Mouse (Mus musculus) heart, embryonic 12.5 days (tissue): ENCODE measurements around the gene Heyl. TPM values are rescaled to one million over a fixed set of nuclear protein-coding genes. Genes with fewer than 3 reads are reported as not detected.

Experiments used
- ATAC-seq: fragments of 200-750 bp; cut with Nextera tagmentation; 2 replicates; pipeline ENCODE4 v1.8.0; 2017; ENCODE audit warnings: moderate TSS enrichment, moderate library complexity; ENCODE audit not compliant: insufficient number of reproducible peaks, low FRiP score
- H3K27ac ChIP-seq: fragments of 300-500 bp; sonication (generic); 2 replicates; pipeline ENCODE4 v1.5.1; 2016; ENCODE audit warnings: mild to moderate bottlenecking, moderate library complexity; ENCODE audit not compliant: poor library complexity, severe bottlenecking
- H3K27me3 ChIP-seq: fragments of 300-500 bp; sonication (generic); replicated peaks from 2 replicates; pipeline ENCODE4 v1.6.1; 2016; ENCODE audit warnings: mild to moderate bottlenecking, moderate library complexity
- H3K36me3 ChIP-seq: fragments of 300-500 bp; sonication (generic); 2 replicates; pipeline ENCODE4 v1.6.1; 2016; ENCODE audit warnings: mild to moderate bottlenecking, moderate library complexity
- H3K4me1 ChIP-seq: fragments of 300-500 bp; sonication (generic); replicated peaks from 2 replicates; pipeline ENCODE4 v1.6.1; 2016; ENCODE audit warnings: mild to moderate bottlenecking
- H3K4me2 ChIP-seq: fragments of 300-500 bp; sonication (generic); 2 replicates; pipeline ENCODE4 v1.6.1; 2016; ENCODE audit warnings: mild to moderate bottlenecking, moderate library complexity
- H3K4me3 ChIP-seq: fragments of 300-500 bp; sonication (generic); 2 replicates; pipeline ENCODE4 v1.5.1; 2016; ENCODE audit warnings: mild to moderate bottlenecking
- H3K9ac ChIP-seq: fragments of 300-500 bp; sonication (generic); 2 replicates; pipeline ENCODE4 v1.6.1; 2016; ENCODE audit warnings: mild to moderate bottlenecking, moderate library complexity
- H3K9me3 ChIP-seq: fragments of 300-500 bp; sonication (generic); replicated peaks from 2 replicates; pipeline ENCODE4 v1.6.1; 2016; ENCODE audit warnings: mild to moderate bottlenecking, moderate library complexity
- WGBS: fragments of 180-500 bp; shearing (Covaris S2); methylation state at CpG from one replicate; pipeline ENCODE4 v1.1.7; 2016; 5-methylcytosine and 5-hydroxymethylcytosine counted together
- polyA plus RNA-seq: library from polyadenylated mRNA; unstranded; fragments of >200 nt; fragmentation: Nextera tagmentation; extraction: Ambion mirVana; gene quantifications from 2 replicates; pipeline ENCODE4 v1.2.1, GENCODE M21; 2016

Gene Heyl
- polyA plus RNA-seq, 1 experiment from 2014 or later, result 7.3 TPM

GRCm38 (mm10) chr4:123212330-123212729 is 21.0 kb upstream of the Heyl start:
- peaks cover 71% of the 10 kb centered on the region for H3K27me3 ChIP-seq
- H3K4me1 ChIP-seq, result no peaks in the 10 kb centered on the region
- no peak overlapping the region for H3K4me2 ChIP-seq
- no peaks in the 10 kb centered on the region for H3K9me3 ChIP-seq
- H3K9ac ChIP-seq, result no peak overlapping the region
- no peak overlapping the region for H3K4me3 ChIP-seq
- no peaks in the 10 kb centered on the region for H3K36me3 ChIP-seq
- H3K27ac ChIP-seq, result no peak overlapping the region
- ATAC-seq, result no peak
- 53% methylated on average over 2 of the region's 2 CpGs for WGBS

- Histone ChIP-seq H3K9me3 (no peaks in the 10 kb centered on the region), H3K4me3 (no peak overlapping the region), H3K4me2 (no peak overlapping the region), H3K36me3 (no peaks in the 10 kb centered on the region), H3K27ac (no peak overlapping the region), H3K9ac (no peak overlapping the region), H3K27me3 (peaks cover 72% of the 10 kb centered on the region), H3K4me1 (no peaks in the 10 kb centered on the region)
- no peak for ATAC-seq
- 86% methylated on average over 9 of the region's 9 CpGs for WGBS
Measured at GRCm38 (mm10) chr4:123213975-123214374, 19.4 kb upstream of the Heyl start.

- Histone ChIP-seq H3K9ac (no peak overlapping the region), H3K36me3 (no peaks in the 10 kb centered on the region), H3K27me3 (peaks cover 67% of the 10 kb centered on the region), H3K4me1 (peaks cover 5% of the 10 kb centered on the region; the same call in 1 of the 2 replicates), H3K9me3 (no peaks in the 10 kb centered on the region), H3K4me3 (no peak overlapping the region), H3K4me2 (no peak overlapping the region), H3K27ac (no peak overlapping the region)
- ATAC-seq, result no peak
- 69% methylated on average over 1 of the region's 1 CpGs for WGBS
Measured at GRCm38 (mm10) chr4:123215367-123215766, 18.0 kb upstream of the Heyl start.

- WGBS, result 29% methylated on average over 1 of the region's 1 CpGs
Measured at GRCm38 (mm10) chr4:123216782-123217181, 16.6 kb upstream of the Heyl start.

GRCm38 (mm10) chr4:123219720-123220357 is 13.5 kb upstream of the Heyl start:
- peaks cover 31% of the 10 kb centered on the region for H3K27me3 ChIP-seq
- ATAC-seq, result peak; percentile 74
- no peak overlapping the region for H3K9ac ChIP-seq
- H3K9me3 ChIP-seq, result 0 out of 2 replicates have a peak, but pooled peaks cover 3% of the 10 kb centered on the region
- H3K27ac ChIP-seq, result no peak overlapping the region
- no peak overlapping the region for H3K4me2 ChIP-seq
- 67% methylated on average over 15 of the region's 15 CpGs for WGBS
- peaks cover 13% of the 10 kb centered on the region for H3K4me1 ChIP-seq
- no peak overlapping the region for H3K4me3 ChIP-seq
- no peaks in the 10 kb centered on the region for H3K36me3 ChIP-seq

More at GRCm38 (mm10) chr4:123216782-123217181, 16.6 kb upstream of the Heyl start:
- Histone ChIP-seq H3K9ac (no peak overlapping the region), H3K4me1 (peaks cover 9% of the 10 kb centered on the region), H3K27ac (no peak overlapping the region), H3K9me3 (no peaks in the 10 kb centered on the region), H3K4me3 (no peak overlapping the region), H3K36me3 (no peaks in the 10 kb centered on the region), H3K4me2 (no peak overlapping the region), H3K27me3 (peaks cover 62% of the 10 kb centered on the region)
- no peak for ATAC-seq

GRCm38 (mm10) chr4:123220637-123221036 is 12.7 kb upstream of the Heyl start:
- 63% methylated on average over 4 of the region's 4 CpGs for WGBS
- H3K9ac ChIP-seq, result no peak overlapping the region
- H3K9me3 ChIP-seq, result 0 out of 2 replicates have a peak, but pooled peaks cover 3% of the 10 kb centered on the region
- no peak for ATAC-seq
- no peak overlapping the region for H3K4me3 ChIP-seq
- peaks cover 24% of the 10 kb centered on the region for H3K27me3 ChIP-seq
- no peak overlapping the region for H3K27ac ChIP-seq
- no peaks in the 10 kb centered on the region for H3K36me3 ChIP-seq
- no peak overlapping the region for H3K4me2 ChIP-seq
- peaks cover 18% of the 10 kb centered on the region for H3K4me1 ChIP-seq

GRCm38 (mm10) chr4:123223309-123223708 is 10.0 kb upstream of the Heyl start:
- H3K9me3 ChIP-seq, result 0 out of 2 replicates have a peak, but pooled peaks cover 3% of the 10 kb centered on the region
- 50% methylated on average over 3 of the region's 3 CpGs for WGBS
- H3K4me2 ChIP-seq, result no peak overlapping the region
- H3K27me3 ChIP-seq, result 0 out of 2 replicates have a peak, but pooled peaks cover 4% of the 10 kb centered on the region
- no peak for ATAC-seq
- H3K9ac ChIP-seq, result no peak overlapping the region
- no peak overlapping the region for H3K27ac ChIP-seq
- H3K36me3 ChIP-seq, result no peaks in the 10 kb centered on the region
- H3K4me3 ChIP-seq, result no peak overlapping the region
- peaks cover 44% of the 10 kb centered on the region for H3K4me1 ChIP-seq

- H3K9ac ChIP-seq, result no peak overlapping the region
- H3K4me1 ChIP-seq, result peaks cover 40% of the 10 kb centered on the region
- no peaks in the 10 kb centered on the region; the same call in 1 of the 2 replicates for H3K27me3 ChIP-seq
- 0 out of 2 replicates have a peak, but pooled peaks cover 3% of the 10 kb centered on the region for H3K9me3 ChIP-seq
- no peaks in the 10 kb centered on the region for H3K36me3 ChIP-seq
- no peak overlapping the region for H3K4me2 ChIP-seq
- H3K4me3 ChIP-seq, result no peak overlapping the region
- 37% methylated on average over 10 of the region's 10 CpGs for WGBS
- H3K27ac ChIP-seq, result peak overlapping the region; percentile 29; the same call in 1 of the 2 replicates
- ATAC-seq, result peak; percentile 7; the same call in 1 of the 2 replicates
Measured at GRCm38 (mm10) chr4:123225718-123226403, 7.5 kb upstream of the Heyl start.

- ATAC-seq, result 0 out of 2 replicates have a peak, but pooled peaks have one; percentile 40
- H3K4me1 ChIP-seq, result peaks cover 42% of the 10 kb centered on the region
- H3K27me3 ChIP-seq, result peaks cover 6% of the 10 kb centered on the region; the same call in 1 of the 2 replicates
- H3K36me3 ChIP-seq, result no peaks in the 10 kb centered on the region
- H3K9me3 ChIP-seq, result 0 out of 2 replicates have a peak, but pooled peaks cover 3% of the 10 kb centered on the region
- no peak overlapping the region for H3K4me3 ChIP-seq
- H3K9ac ChIP-seq, result no peak overlapping the region
- no peak overlapping the region for H3K4me2 ChIP-seq
- H3K27ac ChIP-seq, result no peak overlapping the region
- WGBS, result 21% methylated on average over 4 of the region's 4 CpGs
Measured at GRCm38 (mm10) chr4:123227707-123228106, 5.6 kb upstream of the Heyl start.

- H3K9ac ChIP-seq, result no peak overlapping the region
- H3K4me2 ChIP-seq, result no peak overlapping the region
- no peak overlapping the region for H3K4me3 ChIP-seq
- no peaks in the 10 kb centered on the region for H3K36me3 ChIP-seq
- 37% methylated on average over 2 of the region's 2 CpGs for WGBS
- peaks cover 48% of the 10 kb centered on the region for H3K4me1 ChIP-seq
- ATAC-seq, result no peak
- peaks cover 11% of the 10 kb centered on the region; the same call in 1 of the 2 replicates for H3K27me3 ChIP-seq
- H3K9me3 ChIP-seq, result 0 out of 2 replicates have a peak, but pooled peaks cover 2% of the 10 kb centered on the region
- no peak overlapping the region for H3K27ac ChIP-seq
Measured at GRCm38 (mm10) chr4:123228270-123228669, 5.1 kb upstream of the Heyl start.

- no peak overlapping the region for H3K27ac ChIP-seq
- WGBS, result 65% methylated on average over 11 of the region's 11 CpGs
- peaks cover 57% of the 10 kb centered on the region for H3K4me1 ChIP-seq
- H3K36me3 ChIP-seq, result no peaks in the 10 kb centered on the region
- ATAC-seq, result no peak
- no peak overlapping the region for H3K4me2 ChIP-seq
- H3K9me3 ChIP-seq, result no peaks in the 10 kb centered on the region
- H3K4me3 ChIP-seq, result no peak overlapping the region
- H3K9ac ChIP-seq, result no peak overlapping the region
- peaks cover 11% of the 10 kb centered on the region; the same call in 1 of the 2 replicates for H3K27me3 ChIP-seq
Measured at GRCm38 (mm10) chr4:123229166-123229565, 4.2 kb upstream of the Heyl start.
